Mouse (Mus musculus): Measurements from ENCODE around the gene Pik3c2b.

The Pik3c2b gene

GRCm38 (mm10) chr1:133134881-133135280, 89.4 kb downstream of the Pik3c2b start:
- DNase-seq, result peak; percentile 27

DNA sequence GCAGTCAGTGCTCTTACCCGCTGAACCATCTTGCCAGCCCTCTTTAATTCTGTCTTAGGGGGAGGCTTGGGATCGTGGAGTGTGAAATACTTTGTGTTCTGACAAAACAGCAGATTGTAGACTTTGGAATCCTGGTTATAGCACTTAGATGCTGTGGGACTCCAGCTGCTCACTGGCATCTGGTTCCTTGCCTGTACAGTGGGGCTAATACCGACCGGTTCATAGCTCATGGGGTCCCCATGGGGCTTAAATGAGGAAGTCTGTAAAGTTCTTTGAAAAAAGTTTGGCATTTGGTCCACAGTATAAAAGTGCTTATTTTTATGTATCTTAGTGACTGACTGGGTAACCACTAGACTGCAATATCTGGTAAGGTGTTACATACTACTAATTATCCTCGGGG, 90.3 kb downstream of the Pik3c2b start:
- no peak for DNase-seq

GRCm38 (mm10) chr1:133138401-133138800, 92.9 kb downstream of the Pik3c2b start:
- DNase-seq, result no peak

GRCm38 (mm10) chr1:133146014-133147009, 100.8 kb downstream of the Pik3c2b start:
- peak; percentile 73 for DNase-seq

GRCm38 (mm10) chr1:133147324-133147723, 101.9 kb downstream of the Pik3c2b start:
- DNase-seq, result no peak

- DNase-seq, result no peak
Measured at GRCm38 (mm10) chr1:133148122-133148521, 102.7 kb downstream of the Pik3c2b start.

DNA sequence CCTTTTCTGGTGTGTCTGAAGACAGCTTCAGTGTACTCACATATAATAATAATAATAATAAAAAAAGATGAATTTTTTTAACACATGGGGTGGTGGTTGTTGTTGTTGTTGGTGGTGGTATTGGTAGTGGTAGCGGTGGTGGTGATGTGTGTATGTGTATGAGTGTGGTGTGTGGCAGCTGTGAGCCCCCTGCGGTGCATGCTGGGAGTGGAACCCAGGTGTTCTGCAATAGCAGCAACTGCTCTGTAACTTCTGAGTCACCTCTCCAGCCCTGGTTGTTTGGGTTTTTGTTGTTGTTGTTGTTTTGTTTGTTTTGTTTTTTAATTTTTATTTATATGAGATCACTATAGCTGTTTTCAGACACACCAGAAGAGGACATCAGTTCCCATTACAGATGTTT, 105.1 kb downstream of the Pik3c2b start:
- DNase-seq, result no peak

DNA sequence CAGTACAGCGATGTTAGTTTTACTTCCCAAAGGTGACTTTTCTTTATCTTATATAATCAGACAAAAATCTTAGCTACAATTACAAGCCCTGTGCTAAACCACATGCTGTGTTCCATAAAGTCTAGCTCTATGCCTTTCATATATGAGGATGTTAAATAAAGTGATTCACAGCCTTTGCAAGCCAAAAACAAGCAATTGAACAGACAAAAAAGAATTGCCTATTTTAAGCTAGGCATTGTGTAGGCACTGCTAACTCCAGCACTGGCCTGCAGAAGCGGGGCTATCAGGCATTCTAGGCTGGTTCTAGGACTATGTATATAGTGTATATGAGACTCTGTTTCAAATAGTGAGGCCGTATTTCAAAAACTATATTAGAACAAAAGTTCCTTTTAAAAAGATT, 106.7 kb downstream of the Pik3c2b start:
- no peak for DNase-seq

DNA sequence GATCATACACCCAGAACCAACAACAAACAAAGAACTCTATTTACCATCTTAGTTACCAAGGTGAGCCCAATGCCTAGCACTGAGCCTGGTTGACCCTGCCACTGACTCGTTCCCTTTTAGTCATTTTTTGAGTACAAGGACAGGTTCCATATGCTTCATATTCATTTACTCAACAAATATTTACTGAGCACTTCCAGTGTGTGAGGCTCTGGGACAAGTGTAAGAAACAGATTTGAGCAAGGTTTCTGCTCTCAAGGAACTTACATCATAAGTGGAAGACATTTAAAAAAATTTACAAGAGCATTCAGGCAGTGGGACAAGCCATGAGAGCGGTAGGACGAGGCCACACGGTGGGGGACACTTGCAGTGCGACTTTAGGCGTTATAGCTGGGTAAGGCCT, 109.8 kb downstream of the Pik3c2b start:
- no peak for DNase-seq

All from kidney, postnatal 14 days (tissue).